Mouse (Mus musculus) midbrain, embryonic 15.5 days (tissue): ENCODE results near the gene Lrp10. TPM values are rescaled to one million over a fixed set of nuclear protein-coding genes. Genes with fewer than 3 reads are reported as not detected.

Experiments
- ATAC-seq: fragments of 200-750 bp; cut with Nextera tagmentation; replicated peaks from 2 replicates; pipeline ENCODE4 v1.8.0; 2017; ENCODE audit warnings: moderate TSS enrichment
- H3K27ac ChIP-seq: fragments of 300-500 bp; sonication (generic); 2 replicates; pipeline ENCODE4 v1.5.1; 2015; ENCODE audit warnings: mild to moderate bottlenecking, inconsistent platforms
- H3K27me3 ChIP-seq: fragments of 300-500 bp; sonication (generic); replicated peaks from 2 replicates; pipeline ENCODE4 v1.6.1; 2015; ENCODE audit warnings: inconsistent platforms
- H3K36me3 ChIP-seq: fragments of 300-500 bp; sonication (generic); replicated peaks from 2 replicates; pipeline ENCODE4 v1.6.1; 2015; ENCODE audit warnings: inconsistent platforms
- H3K4me1 ChIP-seq: fragments of 300-500 bp; sonication (generic); 2 replicates; pipeline ENCODE4 v1.6.1; 2015; ENCODE audit warnings: inconsistent platforms
- H3K4me2 ChIP-seq: fragments of 300-500 bp; sonication (generic); 2 replicates; pipeline ENCODE4 v1.6.1; 2015; ENCODE audit warnings: inconsistent platforms, mild to moderate bottlenecking, moderate library complexity
- H3K4me3 ChIP-seq: fragments of 300-500 bp; sonication (generic); 2 replicates; pipeline ENCODE4 v1.5.1; 2015; ENCODE audit warnings: mild to moderate bottlenecking, inconsistent platforms
- H3K9ac ChIP-seq: fragments of 300-500 bp; sonication (generic); 2 replicates; pipeline ENCODE4 v1.6.1; 2015; ENCODE audit warnings: mild to moderate bottlenecking, inconsistent platforms
- H3K9me3 ChIP-seq: fragments of 300-500 bp; sonication (generic); 2 replicates; pipeline ENCODE4 v1.6.1; 2016; ENCODE audit warnings: inconsistent platforms
- WGBS: fragments of 180-500 bp; shearing (Covaris S2); methylation state at CpG from one replicate; pipeline ENCODE4 v1.1.7; 2015; ENCODE audit warnings: mixed read lengths; 5-methylcytosine and 5-hydroxymethylcytosine counted together
- polyA plus RNA-seq: library from polyadenylated mRNA; unstranded; fragments of >200 nt; fragmentation: Nextera tagmentation; extraction: Ambion mirVana; gene quantifications from 2 replicates; pipeline ENCODE4 v1.2.1, GENCODE M21; 2015

The Lrp10 gene
- polyA plus RNA-seq, 1 experiment from 2014 or later = 28.9 TPM

DNA sequence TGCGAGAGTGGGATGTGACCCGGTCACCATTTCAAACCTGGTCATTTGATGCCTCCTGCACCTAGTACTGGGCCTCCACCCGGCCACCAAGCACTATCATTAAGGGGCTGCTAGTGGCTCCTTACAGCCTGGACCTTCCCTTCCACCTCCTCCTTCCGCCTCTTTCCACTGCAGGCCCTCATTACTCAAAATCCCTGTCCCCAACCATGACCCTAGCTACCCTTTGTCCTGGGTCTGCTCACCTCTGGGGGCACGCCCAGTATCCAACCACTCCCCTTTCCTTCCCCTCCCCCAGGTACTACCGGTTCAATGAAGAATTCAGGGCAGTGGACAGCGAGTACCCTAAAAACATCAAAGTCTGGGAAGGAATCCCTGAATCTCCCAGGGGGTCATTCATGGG, 24.3 kb upstream of the Lrp10 start:
- Histone ChIP-seq H3K9me3 (no peaks in the 10 kb centered on the region), H3K4me2 (no peak overlapping the region), H3K36me3 (no peaks in the 10 kb centered on the region), H3K9ac (no peak overlapping the region), H3K4me3 (no peak overlapping the region), H3K27me3 (no peaks in the 10 kb centered on the region), H3K27ac (no peak overlapping the region), H3K4me1 (no peaks in the 10 kb centered on the region)
- ATAC-seq = no peak
- WGBS = 51% methylated on average over 7 of the region's 7 CpGs

DNA sequence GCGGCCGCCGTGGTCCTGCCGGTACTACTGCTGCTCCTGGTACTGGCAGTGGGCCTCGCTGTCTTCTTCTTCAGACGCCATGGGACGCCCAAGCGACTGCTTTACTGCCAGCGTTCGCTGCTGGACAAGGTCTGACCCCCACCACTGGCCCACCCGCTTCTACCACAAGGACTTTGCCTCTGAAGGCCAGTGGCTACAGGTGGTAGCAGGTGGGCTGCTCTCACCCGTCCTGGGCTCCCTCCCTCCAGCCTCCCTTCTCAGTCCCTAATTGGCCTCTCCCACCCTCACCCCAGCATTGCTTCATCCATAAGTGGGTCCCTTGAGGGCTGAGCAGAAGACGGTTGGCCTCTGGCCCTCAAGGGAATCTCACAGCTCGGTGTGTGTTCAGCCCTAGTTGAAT, 23.4 kb upstream of the Lrp10 start:
- Histone ChIP-seq H3K4me3 (no peak overlapping the region), H3K4me2 (no peak overlapping the region), H3K27me3 (no peaks in the 10 kb centered on the region), H3K9me3 (no peaks in the 10 kb centered on the region), H3K9ac (no peak overlapping the region), H3K4me1 (no peaks in the 10 kb centered on the region), H3K27ac (no peak overlapping the region), H3K36me3 (no peaks in the 10 kb centered on the region)
- 94% methylated on average over 14 of the region's 14 CpGs for WGBS
- no peak for ATAC-seq

DNA sequence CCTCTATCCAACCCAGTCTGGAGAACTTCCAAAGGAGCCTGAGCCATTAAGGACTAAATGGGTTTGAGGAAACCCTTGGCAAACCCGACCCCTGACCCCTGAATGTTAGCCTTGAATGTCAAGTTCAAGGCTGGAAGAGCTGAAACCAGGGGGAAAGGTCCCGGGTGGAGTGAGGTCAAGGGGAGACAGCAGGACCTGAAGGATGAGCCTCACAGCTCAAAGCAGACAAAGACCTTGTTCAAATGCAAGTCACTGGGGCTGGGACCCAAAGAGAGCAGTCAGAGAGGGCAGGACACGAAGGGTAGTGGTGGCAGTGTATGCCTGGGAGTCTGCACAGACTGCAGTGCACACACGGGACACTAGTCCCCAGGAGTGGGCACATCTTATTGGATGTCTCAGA, 22.6 kb upstream of the Lrp10 start:
- H3K4me3 ChIP-seq = no peak overlapping the region
- no peak overlapping the region for H3K4me2 ChIP-seq
- WGBS = 78% methylated on average over 4 of the region's 4 CpGs
- no peak for ATAC-seq
- H3K9me3 ChIP-seq = no peaks in the 10 kb centered on the region
- H3K27me3 ChIP-seq = no peaks in the 10 kb centered on the region
- H3K4me1 ChIP-seq = no peaks in the 10 kb centered on the region
- no peaks in the 10 kb centered on the region for H3K36me3 ChIP-seq
- H3K9ac ChIP-seq = no peak overlapping the region
- H3K27ac ChIP-seq = no peak overlapping the region

DNA sequence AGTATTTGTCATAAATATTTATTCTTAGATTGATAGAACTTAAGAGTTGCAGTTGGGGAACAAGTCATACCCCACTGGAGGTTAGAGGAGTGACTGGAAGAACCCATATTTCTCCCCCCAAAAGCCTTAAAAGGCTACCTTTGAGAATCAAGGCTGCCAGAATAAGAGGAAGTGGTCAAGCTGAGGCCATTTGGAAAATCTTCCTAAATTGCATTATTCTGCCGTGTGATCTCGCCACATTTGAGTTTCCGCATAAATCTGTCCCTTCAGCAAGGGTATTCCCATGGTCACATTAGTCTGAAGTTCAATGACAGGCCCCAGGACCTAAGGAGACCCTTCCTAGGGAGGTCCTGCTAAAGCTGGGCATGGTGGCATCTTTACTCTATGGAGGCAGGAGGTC, 21.4 kb upstream of the Lrp10 start:
- Histone ChIP-seq H3K4me1 (no peaks in the 10 kb centered on the region), H3K9me3 (no peaks in the 10 kb centered on the region), H3K27ac (no peak overlapping the region), H3K4me3 (no peak overlapping the region), H3K27me3 (no peaks in the 10 kb centered on the region), H3K4me2 (no peak overlapping the region), H3K9ac (no peak overlapping the region), H3K36me3 (no peaks in the 10 kb centered on the region)
- no peak for ATAC-seq
- 92% methylated on average over 3 of the region's 3 CpGs for WGBS

DNA sequence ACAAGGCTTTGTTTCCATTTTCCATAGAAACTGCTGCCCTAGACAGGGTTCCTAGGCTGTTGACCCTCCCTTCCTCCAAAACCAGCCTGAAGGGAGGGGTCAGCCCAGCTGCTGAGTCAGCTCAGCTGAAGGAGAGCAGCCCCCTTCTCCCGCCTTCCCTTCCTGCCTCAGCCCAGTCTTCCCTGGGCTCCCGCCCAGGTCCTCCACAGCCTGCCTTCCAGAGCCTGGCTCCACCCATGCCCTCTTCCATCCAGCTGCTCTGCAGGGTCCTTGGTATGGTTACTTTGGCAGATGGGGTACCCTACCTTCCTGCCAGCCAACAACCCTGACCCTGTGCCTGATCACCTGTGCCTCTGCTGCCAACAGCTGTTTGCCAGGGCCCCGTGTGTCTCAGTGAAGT, 20.7 kb upstream of the Lrp10 start:
- Histone ChIP-seq H3K27ac (no peak overlapping the region), H3K4me1 (no peaks in the 10 kb centered on the region), H3K4me2 (no peak overlapping the region), H3K27me3 (no peaks in the 10 kb centered on the region), H3K36me3 (no peaks in the 10 kb centered on the region), H3K9me3 (no peaks in the 10 kb centered on the region), H3K9ac (no peak overlapping the region), H3K4me3 (no peak overlapping the region)
- no peak for ATAC-seq
- 33% methylated on average over 3 of the region's 3 CpGs for WGBS

DNA sequence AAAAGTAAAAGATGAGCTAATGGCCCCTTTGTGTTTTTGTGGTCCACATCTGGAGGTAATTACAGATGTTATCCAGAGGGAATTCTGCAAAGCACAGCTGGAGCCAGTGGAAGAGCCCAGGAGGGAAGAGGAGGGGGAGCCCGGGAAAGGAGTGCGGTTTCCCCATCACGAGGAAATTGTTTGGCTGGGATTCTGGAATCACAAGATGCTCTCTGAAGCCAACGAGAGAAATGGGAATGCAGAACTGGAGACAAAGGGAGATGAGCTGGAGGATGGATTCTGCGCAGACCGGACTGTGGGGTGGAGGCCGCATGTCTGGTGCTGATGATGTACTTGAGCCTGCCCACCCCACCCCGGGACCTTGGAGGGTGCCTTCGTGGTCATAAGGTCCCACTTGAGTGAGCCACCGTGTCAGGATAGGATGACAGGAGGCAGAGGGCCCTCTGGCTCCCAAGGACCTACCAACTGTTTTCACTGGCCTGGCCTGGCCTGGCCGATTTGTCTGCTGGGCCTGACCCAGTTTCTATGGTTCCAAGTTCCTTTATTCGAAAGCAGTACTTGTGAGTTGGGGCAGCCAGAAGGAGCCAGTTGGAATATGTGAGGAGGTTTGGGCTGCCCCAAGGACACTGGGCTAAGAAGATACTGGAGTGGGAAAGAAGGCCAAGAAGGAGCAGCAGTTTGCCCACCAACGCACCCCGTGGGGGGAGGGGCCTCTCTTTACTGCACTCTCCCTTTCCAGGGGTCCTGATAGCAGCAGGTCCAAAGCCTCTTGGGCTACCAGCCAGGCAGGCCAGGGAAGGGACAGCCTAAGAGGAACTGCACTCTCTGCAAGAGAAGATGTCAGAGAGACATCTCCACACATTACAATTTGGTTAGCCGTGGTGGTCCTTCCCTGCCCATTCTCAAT, 20.0 kb upstream of the Lrp10 start:
- H3K4me1 ChIP-seq = no peaks in the 10 kb centered on the region
- no peak overlapping the region for H3K4me2 ChIP-seq
- no peaks in the 10 kb centered on the region for H3K36me3 ChIP-seq
- H3K9me3 ChIP-seq = no peaks in the 10 kb centered on the region
- H3K27ac ChIP-seq = no peak overlapping the region
- WGBS = 69% methylated on average over 15 of the region's 15 CpGs
- no peaks in the 10 kb centered on the region for H3K27me3 ChIP-seq
- no peak overlapping the region for H3K4me3 ChIP-seq
- H3K9ac ChIP-seq = no peak overlapping the region
- ATAC-seq = no peak

DNA sequence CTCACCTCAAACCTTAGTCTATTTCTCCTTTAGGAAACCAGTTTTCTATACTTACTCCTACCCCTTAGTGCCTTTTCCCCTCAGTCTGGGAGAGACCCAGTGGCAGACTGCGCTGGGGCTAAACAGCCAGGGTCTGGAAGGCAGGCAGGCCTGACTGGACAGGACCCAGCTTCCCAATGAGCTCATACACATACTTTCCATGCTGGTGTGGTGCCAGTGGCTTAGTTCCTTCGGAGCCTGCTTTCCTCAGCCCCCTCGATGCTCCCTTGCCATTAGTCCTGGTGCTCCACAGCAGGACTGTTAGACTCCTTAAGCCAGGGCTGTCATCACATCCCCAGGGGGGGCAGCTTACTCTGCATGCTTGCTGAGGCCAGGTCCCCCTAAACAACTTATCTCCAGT, 18.5 kb upstream of the Lrp10 start:
- no peaks in the 10 kb centered on the region for H3K36me3 ChIP-seq
- 53% methylated on average over 3 of the region's 3 CpGs for WGBS
- H3K4me3 ChIP-seq = no peak overlapping the region
- no peak overlapping the region for H3K4me2 ChIP-seq
- no peaks in the 10 kb centered on the region for H3K4me1 ChIP-seq
- no peaks in the 10 kb centered on the region for H3K27me3 ChIP-seq
- no peak overlapping the region for H3K27ac ChIP-seq
- no peak overlapping the region for H3K9ac ChIP-seq
- no peak for ATAC-seq
- no peaks in the 10 kb centered on the region for H3K9me3 ChIP-seq

DNA sequence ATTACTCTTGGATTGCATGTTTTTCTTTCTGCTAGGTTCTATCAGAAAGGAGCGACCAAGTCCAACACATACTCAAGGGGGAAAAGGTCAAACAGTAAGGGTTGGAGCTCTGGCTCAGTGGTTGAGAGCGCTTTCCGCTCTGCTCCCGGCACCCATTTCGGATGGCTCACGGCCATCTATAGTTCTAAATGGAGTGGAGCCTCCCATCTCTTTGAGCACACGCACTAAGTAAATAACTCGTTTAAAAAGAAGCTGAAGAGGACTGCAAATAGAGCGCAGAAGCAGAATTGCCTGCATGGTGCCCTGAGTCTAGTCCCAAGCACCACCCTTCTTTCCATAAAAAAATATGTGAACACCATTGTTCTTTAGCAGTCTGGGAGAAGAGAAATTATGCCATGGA, 10.4 kb upstream of the Lrp10 start:
- no peak for ATAC-seq
- Histone ChIP-seq H3K27me3 (no peaks in the 10 kb centered on the region), H3K9me3 (no peaks in the 10 kb centered on the region), H3K4me1 (no peaks in the 10 kb centered on the region), H3K27ac (no peak overlapping the region), H3K36me3 (no peaks in the 10 kb centered on the region), H3K4me2 (no peak overlapping the region), H3K4me3 (no peak overlapping the region), H3K9ac (no peak overlapping the region)
- WGBS = 89% methylated on average over 9 of the region's 9 CpGs

DNA sequence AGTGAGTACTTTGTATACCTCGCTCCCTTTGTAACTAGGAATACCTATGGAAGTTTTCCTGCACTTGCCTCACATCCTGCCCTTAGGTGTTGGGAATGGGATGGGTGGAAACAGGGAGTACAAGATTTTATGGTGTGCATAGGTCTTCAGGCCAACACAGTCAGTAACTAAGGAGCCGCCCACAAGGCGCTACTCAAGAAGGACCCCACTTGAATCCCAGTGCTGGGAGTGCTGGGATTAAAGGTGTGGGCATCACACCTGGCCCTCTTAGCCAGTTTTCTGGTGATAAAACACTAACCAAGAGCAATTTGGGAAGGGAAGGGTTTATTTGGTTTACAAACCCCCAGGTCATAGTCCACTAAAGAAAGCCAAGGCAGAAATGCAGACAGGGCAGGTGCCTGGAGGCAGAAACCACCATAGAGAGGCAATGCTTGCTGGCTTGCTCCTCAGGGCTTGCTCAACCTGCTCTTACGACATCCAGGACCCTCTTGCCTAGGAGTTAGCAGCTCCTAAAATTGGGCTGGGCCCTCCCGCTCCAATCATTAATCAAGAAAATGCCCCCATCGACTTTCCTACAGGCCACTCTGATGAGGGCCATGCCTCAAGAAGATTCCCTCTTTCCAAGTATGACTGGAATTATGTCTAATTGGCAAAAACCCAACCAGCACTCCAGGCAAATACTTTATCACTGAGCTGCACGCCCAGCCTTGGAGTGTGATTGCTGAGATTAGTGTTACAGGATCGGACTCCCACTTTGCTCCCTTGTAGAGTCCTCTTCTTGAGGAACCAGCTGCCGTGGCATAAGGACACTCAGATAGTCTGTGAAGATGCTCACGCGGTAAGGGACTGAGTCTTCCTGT, 9.0 kb upstream of the Lrp10 start:
- WGBS = 89% methylated on average over 11 of the region's 11 CpGs
- Histone ChIP-seq H3K4me1 (no peaks in the 10 kb centered on the region), H3K36me3 (no peaks in the 10 kb centered on the region), H3K27ac (no peak overlapping the region), H3K9me3 (no peaks in the 10 kb centered on the region), H3K4me2 (no peak overlapping the region), H3K9ac (no peak overlapping the region), H3K27me3 (no peaks in the 10 kb centered on the region), H3K4me3 (no peak overlapping the region)
- no peak for ATAC-seq

DNA sequence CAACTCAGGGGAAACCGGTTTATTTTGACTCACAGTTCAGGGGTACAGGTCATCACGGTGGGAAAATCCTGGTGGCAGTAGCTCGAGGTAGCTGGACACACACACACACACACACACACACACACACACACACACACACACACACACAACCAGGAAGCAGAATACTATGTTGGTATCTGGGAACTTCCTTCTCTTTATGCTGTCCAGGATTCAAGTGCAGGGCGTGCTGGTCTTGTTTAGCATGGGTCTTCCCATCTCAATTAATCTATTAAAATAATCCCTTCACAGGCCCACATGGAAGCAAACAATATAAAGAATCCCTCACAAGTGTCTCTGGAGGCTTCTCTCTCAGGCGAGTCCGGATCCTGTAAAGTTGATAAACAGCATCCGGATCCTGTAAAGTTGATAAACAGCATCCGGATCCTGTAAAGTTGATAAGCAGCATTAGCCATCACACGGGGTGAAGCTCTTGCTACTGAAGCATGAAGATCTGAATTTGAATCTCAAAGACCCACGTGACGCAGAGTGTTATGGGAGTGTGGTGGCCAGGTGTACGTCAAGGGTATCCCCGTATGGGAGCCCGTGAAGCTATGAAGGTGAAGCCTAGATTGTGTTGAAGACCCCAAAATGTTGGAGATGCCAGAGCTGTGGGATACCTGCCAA, 5.9 kb upstream of the Lrp10 start:
- Histone ChIP-seq H3K9me3 (no peaks in the 10 kb centered on the region), H3K27me3 (no peaks in the 10 kb centered on the region), H3K27ac (no peak overlapping the region), H3K4me1 (no peaks in the 10 kb centered on the region), H3K9ac (no peak overlapping the region), H3K4me2 (no peak overlapping the region), H3K36me3 (no peaks in the 10 kb centered on the region), H3K4me3 (no peak overlapping the region)
- 89% methylated on average over 14 of the region's 14 CpGs for WGBS
- ATAC-seq = no peak

DNA sequence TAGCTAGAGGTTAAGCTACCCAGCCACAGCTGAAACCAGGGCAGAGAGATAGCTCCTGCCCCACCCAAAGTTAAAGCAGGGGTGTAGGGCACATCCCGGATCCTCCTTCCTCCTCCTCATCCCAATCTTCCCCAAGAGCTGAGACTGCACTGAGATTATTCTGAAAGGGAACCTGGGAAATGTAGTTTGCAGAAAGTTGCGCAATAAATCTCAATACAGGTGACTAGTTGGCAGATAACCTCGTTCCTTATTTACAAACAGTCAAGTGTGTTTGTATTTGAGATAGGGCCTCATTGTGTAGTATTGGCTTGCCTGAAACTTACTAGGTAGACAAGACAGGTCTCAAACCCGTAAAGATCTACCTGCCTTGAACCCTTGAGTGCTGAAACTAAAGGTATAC, 1.8 kb upstream of the Lrp10 start:
- Histone ChIP-seq H3K4me3 (no peak overlapping the region), H3K9ac (no peak overlapping the region), H3K27ac (no peak overlapping the region), H3K9me3 (no peaks in the 10 kb centered on the region), H3K4me1 (peaks cover 13% of the 10 kb centered on the region), H3K4me2 (no peak overlapping the region), H3K27me3 (no peaks in the 10 kb centered on the region), H3K36me3 (no peaks in the 10 kb centered on the region)
- ATAC-seq = no peak
- WGBS = 90% methylated on average over 4 of the region's 4 CpGs
